Comparison of ENCODE assay signal across 9 mouse cellular contexts in genomic region chr4:130168280-130169183, GRCm38 (mm10). TPM values are rescaled to one million over a fixed set of nuclear protein-coding genes. Genes with fewer than 3 reads are reported as not detected.
DNase-seq lines count a peak whose midpoint lies in the region.
"Had no signal": no experiment of that assay in that cellular context is flagged by ENCODE, and none has a peak within 500 bp of the region (broad histone marks: within the 10 kb centered on the region; RNA-seq: fewer than 3 reads in every experiment).

No protein-coding gene starts in this region.

- intact Hi-C loops in heart, postnatal 25 days (cut with DNase I) = no loop called here

- no peaks in the 10 kb centered on the region; the same call in 1 of the 2 replicates for H3K36me3 ChIP-seq in embryonic facial prominence, embryonic 10.5 days (replicated peaks)

- peak; percentile 38 for DNase-seq in right cerebral cortex, postnatal 14 days
- DNase-seq in right cerebral cortex, postnatal 36 days (ENCODE audit: low spot score in 2 of 2) = no peak
- DNase-seq in embryonic facial prominence, embryonic 10.5 days (ENCODE audit: low spot score) = peak; percentile 66
- DNase-seq in heart, postnatal 25 days (ENCODE audit: low spot score) = peak; percentile 84
- peak; percentile 97 to 98 for DNase-seq in kidney, postnatal 25 days
- peak; percentile 91 to 94 for DNase-seq in lung, postnatal 4 days
- DNase-seq in testis, postnatal 10 days (ENCODE audit: low spot score) = peak; percentile 89
- DNase-seq in thymus, postnatal 36 days = no peak

- H3K4me1 ChIP-seq in embryonic facial prominence, embryonic 10.5 days = peaks cover 74% of the 10 kb centered on the region

- 40% methylated on average over 16 of the region's 16 CpGs for WGBS in embryonic facial prominence, embryonic 10.5 days

- H3K4me3 ChIP-seq in embryonic facial prominence, embryonic 10.5 days = no peak overlapping the region

- H3K27me3 ChIP-seq in embryonic facial prominence, embryonic 10.5 days (replicated peaks; ENCODE audit: low read depth, poor library complexity, severe bottlenecking) = peaks cover 67% of the 10 kb centered on the region

- peak overlapping the region; percentile 2 for H3K27ac ChIP-seq in embryonic facial prominence, embryonic 10.5 days (replicated peaks)

- no peaks in the 10 kb centered on the region for H3K9me3 ChIP-seq in embryonic facial prominence, embryonic 10.5 days

RNA-seq across cellular contexts. Expression of gene Tinagl1, which starts 6.4 kb away (rescaled TPM):
- 10.7 and 12.3 TPM in 2 replicates for polyA plus RNA-seq in embryonic facial prominence, embryonic 10.5 days (2016; fragmentation: Nextera tagmentation; extraction: Ambion mirVana)
- total RNA-seq in heart, postnatal 25 days (2021) = 10 to 100 TPM; 56.0 to 69.2 TPM

RNA-seq across cellular contexts. Expression of gene Hcrtr1, which starts 29.4 kb away (rescaled TPM):
- polyA plus RNA-seq in embryonic facial prominence, embryonic 10.5 days (2016; fragmentation: Nextera tagmentation; extraction: Ambion mirVana) = 0.21 and 0.41 TPM in 2 replicates
- not detected for total RNA-seq in heart, postnatal 25 days (2021)

RNA-seq across cellular contexts. Expression of gene Gm853, which starts 53.7 kb away (rescaled TPM):
- polyA plus RNA-seq in embryonic facial prominence, embryonic 10.5 days (2016; fragmentation: Nextera tagmentation; extraction: Ambion mirVana) = not detected in 2 replicates
- not detected for total RNA-seq in heart, postnatal 25 days (2021)
- total RNA-seq: layer of hippocampus, postnatal 10 days had no signal

Comparison
In these comparisons a context has a peak if more than half of its experiments do, and no peak if none do; other contexts are left out.
1. DNase-seq: peak in right cerebral cortex, postnatal 14 days (single experiment), embryonic facial prominence, embryonic 10.5 days (single experiment), heart, postnatal 25 days (single experiment), kidney, postnatal 25 days (2 of 2), lung, postnatal 4 days (2 of 2) and testis, postnatal 10 days (single experiment); none in right cerebral cortex, postnatal 36 days (0 of 2) and thymus, postnatal 36 days (0 of 2).